Mouse (Mus musculus) T-helper 1 cell (primary cell): ENCODE results near the gene Rgs12.

ENCODE experiments used
- in situ Hi-C: fragments of 300-600 bp; cut with MboI, MseI; formaldehyde crosslinking; loops from one replicate; pipeline ENCODE4 v1.15.1; 2025; ENCODE audit warnings: high pct_unique_total_duplicates

The Rgs12 gene

GRCm38 (mm10) chr5:34976540-34977292 is 27.5 kb downstream of the Rgs12 start:
- in situ Hi-C loops, result no loop called here

DNA sequence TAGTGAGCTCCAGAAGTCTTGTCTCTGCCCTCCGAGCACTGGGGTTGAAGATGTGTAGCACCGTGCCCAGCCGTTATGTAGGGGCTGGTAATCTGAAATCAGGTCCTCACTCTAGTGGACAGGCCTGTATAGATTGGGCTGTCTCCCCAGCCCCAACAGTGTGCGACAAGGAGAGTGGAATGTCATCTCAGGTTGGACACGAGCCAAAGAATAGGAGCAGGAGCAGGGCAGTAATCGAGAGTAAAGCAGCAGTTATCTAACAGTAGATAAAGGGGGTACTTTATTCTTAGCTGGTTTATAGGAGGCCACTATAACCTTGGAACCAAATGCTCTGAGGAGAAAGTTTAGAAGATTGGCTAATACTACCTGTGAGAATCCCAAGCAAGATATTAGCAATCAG is 30.9 kb downstream of the Rgs12 start:
- in situ Hi-C loops, result no loop called here

DNA sequence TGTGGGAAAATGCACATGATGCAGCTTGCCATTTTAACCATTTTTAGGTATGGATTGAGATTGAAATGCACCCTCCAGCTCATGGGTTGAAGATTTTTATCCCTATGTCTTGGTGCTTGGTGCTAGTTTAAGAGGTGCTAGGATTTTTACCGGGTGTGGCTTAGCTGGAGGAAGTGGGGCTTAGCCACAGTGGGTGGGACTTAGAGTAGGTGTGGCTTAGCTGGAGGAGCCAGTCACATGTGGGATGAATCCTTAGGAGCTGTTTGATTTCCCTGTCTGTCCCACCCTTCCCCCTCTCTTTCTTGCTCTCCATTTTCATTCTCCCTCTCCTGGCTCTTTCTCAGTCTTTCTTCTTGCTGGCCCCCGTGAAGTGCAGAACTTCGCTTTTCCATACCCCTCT is 32.5 kb downstream of the Rgs12 start:
- in situ Hi-C loops, result no loop called here

- in situ Hi-C loops, result loop anchor here (5.0 kb wide), 1 partner anchor 57 kb away; the partner anchor contains the start of gene Hgfac
Measured at GRCm38 (mm10) chr5:34984933-34985332, 35.7 kb downstream of the Rgs12 start.

DNA sequence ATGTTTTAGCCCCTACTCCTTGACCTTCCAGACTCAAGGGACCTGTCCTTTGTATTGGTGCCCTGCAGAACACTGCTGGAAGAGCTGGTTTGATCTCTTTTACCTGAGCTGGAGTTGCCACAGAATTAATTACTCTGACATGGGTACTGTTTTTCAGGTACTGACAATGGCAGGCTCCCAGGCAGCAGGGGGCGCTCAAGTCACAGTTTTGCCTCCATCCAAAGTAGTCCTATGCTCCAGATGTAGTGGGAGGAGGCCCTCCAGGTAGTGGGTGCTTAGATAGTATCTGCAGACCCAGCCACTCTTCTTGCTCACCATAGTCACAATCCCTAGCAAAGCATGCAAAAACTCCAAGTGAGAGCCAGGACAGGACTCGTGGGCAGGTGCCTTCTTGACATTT is 36.6 kb downstream of the Rgs12 start:
- in situ Hi-C loops, result loop anchor here (5.0 kb wide), 1 partner anchor 56 kb away; the partner anchor contains the start of gene Hgfac

DNA sequence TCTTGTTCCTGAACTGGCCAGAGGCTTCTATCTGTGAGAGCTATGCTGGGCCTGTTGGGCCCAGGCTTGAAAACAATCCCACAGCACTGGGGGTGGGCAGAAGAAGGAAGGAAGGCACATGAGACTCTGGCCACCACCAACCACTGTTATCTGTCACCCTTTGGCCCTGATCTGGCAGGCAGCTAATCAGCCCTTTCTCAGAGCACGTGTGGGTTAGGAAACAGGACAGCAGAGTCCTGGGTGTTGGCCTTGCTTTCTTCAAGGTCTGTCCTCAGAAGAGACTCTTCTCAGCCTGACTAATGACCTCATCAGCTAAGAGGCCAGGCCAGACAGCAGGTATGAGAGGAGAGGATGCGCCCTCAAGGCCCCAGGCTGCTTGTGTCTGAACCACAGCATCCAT is 38.2 kb downstream of the Rgs12 start:
- in situ Hi-C loops, result loop anchor here (5.0 kb wide), 1 partner anchor 55 kb away; the partner anchor contains the start of gene Hgfac

GRCm38 (mm10) chr5:34988690-34989089 is 39.4 kb downstream of the Rgs12 start:
- in situ Hi-C loops, result loop anchor here (5.0 kb wide), 1 partner anchor 54 kb away; the partner anchor contains the start of gene Hgfac

- in situ Hi-C loops, result loop anchor here (5.0 kb wide), 1 partner anchor 53 kb away; the partner anchor contains the start of gene Hgfac
Measured at GRCm38 (mm10) chr5:34989321-34989772, 40.1 kb downstream of the Rgs12 start.

- in situ Hi-C loops, result no loop called here
Measured at GRCm38 (mm10) chr5:34998754-34999153, 49.5 kb downstream of the Rgs12 start.

DNA sequence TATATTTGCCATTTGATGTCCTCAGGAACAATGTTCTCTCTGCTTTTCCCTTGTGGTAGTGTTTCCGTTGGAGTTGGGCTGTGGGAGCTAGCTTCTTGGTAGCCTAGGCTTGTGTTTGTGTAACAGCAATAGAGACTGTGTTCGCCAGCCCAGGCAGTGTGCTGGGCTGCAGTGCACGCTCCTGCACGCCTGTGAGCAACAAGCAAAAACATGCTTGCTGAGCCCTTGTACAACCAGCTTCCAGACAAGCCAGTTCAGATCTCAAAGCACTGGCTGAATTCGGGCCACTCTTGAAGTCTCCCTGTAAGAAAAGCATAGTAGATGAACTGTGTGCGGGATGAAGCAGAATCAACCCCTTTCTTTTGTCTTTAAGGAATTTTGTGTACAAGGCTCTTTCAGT is 50.0 kb downstream of the Rgs12 start:
- in situ Hi-C loops, result no loop called here

- in situ Hi-C loops, result no loop called here
Measured at GRCm38 (mm10) chr5:35000323-35000722, 51.1 kb downstream of the Rgs12 start.

GRCm38 (mm10) chr5:35001144-35001543 is 51.9 kb downstream of the Rgs12 start:
- in situ Hi-C loops, result no loop called here

DNA sequence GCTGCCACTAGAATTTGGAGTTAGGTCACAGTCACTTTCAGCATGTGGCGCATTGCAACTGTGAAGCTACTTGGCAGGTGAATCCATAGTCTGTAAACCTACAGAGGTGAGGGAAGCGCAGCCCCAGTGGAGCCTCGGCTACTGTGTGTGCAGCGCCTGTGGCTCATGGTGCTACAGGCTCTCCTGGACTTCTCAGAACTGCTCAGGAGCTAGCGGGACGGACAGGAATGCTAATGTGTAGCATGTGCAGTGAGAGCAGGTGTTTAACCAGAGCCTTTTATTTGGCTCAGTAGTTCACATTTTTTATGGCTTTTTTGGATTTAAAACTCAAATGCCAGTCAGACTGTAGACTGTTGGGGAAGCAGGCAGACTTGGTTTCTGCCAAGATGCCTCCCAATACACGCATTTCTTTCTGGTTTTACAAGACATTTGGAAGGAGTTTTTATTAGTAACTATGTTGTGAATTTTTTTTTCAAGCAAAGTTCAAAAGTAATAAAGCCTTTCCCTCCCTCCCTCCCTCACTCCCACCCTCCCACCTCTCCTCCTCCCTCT is 54.4 kb downstream of the Rgs12 start:
- in situ Hi-C loops, result no loop called here

DNA sequence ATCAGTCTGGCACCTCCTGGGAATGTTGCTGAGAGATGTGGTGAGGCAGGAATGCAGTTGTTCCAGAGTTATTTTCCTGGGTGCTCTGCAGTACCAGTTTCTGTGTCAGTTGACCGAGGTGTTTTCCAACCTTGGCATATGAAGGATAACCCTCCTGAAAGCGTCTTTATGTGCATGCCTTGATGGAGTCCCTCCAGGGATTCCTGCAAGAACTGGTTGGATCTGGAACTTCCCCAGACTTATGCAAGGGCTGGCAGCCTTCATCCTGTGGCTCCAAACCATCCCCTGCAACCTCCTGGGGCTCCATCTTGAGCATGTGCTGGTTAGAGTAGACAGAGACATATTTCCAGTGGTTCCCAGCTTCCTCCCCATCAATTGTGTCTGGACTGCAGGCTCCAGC is 55.5 kb downstream of the Rgs12 start:
- in situ Hi-C loops, result no loop called here

DNA sequence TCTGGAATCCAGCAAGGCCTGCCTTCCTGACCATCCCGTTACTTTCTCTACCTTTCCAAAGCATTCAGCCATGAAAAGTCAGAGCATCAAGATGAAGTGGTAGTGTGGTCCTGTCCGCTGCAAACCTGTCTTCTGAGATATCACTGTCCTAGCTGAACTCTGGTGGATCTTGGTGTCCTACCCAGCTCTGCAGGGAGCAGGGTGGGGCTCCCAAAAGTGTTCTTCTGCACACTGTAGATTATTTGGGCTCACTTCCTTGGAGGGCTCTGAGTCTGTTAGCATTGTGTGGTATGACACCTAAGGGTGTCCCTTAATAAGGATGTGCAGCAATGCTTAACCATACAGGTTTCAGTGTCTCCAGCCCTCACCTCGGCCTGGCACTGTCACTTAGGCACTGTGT is 56.4 kb downstream of the Rgs12 start:
- in situ Hi-C loops, result no loop called here

DNA sequence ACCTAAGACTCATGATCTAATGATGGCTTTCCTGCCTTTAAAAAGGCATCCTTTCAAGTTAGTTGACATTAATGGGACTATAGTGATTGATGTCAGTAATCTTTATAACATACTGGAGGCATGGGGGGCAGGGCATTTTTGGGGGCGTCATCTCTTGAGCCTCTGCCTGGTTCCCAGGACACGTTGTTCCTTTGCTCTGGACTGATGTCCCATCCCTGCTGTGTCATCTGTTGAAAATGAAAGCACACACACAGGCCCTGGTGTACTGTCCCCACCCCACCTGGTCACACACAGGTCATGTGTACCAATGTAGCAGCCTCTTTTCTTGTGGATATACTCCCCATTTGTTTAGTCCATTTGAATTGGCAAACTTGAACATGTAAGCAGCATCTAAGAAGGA is 57.4 kb downstream of the Rgs12 start:
- in situ Hi-C loops, result no loop called here

GRCm38 (mm10) chr5:35009163-35009562 is 59.9 kb downstream of the Rgs12 start:
- in situ Hi-C loops, result no loop called here

- in situ Hi-C loops, result no loop called here
Measured at GRCm38 (mm10) chr5:35010656-35011055, 61.4 kb downstream of the Rgs12 start.

DNA sequence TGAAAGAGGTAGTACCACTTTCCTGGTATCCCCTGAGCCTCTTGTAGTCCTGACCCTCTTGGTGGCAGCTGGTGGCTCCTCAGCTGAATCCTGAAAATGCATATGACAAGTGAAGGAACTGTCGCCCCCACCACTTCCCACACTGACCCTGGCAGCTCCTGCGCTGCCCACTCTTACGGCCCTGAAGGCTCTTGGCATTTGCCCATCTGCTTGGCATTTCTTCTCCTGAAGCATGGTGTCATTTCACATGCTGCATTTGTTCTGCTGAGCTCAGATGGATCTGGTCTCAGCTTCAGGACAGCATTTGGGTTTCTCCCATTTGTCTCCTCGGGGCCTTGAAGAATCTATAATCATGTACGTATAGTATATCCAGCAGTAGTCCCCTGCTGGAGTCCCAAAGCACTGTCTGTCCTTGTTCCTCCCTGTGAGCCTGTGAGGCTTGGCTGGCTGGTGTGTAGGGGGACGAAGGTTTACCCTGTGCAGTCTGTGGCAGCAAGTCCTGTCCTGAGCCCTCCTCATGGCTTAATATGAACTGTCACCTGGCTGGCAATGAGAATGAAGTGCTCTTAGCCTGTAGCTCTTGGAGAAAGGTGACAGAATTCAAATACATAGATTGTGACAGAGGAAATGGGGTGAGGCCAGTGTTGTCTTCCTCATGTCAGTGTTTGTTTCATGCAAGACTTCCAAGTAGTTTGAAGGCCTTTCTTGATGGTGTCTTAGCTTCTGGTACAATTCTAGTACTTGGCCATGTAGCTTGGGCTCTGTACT is 62.1 kb downstream of the Rgs12 start:
- in situ Hi-C loops, result no loop called here

DNA sequence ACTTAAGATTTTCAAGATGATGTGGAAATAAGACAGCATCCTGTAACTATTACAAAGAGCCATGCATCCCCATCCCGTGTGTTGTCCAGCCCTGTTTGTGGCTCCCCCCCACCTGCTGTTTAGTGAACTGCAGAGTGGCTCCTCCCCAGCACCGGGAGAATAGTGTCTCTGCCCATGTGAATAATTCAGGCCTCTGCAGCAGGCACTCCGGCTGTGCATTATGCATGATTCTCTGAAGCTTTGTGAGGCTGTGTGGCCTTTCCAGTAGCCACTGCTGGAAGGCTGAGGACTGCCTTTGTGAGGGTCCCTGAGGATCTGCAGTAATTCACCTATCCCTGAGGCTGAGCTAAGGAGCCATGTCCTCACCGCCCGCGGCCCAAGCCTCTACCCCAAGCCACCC is 64.8 kb downstream of the Rgs12 start:
- in situ Hi-C loops, result no loop called here

DNA sequence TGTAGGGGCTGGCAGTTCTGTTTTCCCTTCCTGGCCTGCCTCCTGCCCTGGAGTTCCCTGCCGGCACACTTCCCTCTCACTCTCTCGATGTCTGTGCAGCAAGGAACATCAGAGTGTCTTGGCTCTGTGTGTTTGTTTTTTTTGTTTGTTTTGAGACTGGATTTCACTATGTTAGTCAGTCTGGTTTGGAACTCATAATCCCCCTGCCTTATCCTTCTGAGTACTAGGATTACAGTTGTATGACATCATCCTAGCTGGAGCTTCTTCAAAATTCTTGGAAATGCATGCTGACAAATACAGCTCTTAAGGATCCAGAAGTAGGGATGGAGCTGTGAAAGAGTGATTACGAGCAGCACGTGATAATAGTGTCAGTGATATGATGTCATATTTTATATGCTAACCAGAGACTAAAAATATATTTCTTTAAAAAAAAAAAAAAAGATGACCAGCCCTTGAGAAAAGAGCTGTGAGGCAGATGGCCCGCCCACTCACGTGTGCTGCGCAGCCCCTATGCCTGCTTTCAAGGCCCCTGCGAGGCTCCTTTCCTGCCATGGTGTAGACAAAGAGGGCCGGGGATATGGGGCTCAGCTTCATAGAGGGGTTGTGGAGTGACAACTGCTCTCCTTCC is 70.5 kb downstream of the Rgs12 start:
- in situ Hi-C loops, result no loop called here
